Mouse (Mus musculus): ENCODE data around the gene Smim13. TPM values are rescaled to one million over a fixed set of nuclear protein-coding genes. Genes with fewer than 3 reads are reported as not detected.

Smim13 gene
- polyA plus RNA-seq (2012; ENCODE audit: low replicate concordance): 1.3 and 2.5 TPM in 2 replicates

GRCm38 (mm10) chr13:41249538-41250317, at the start of gene Smim13:
Gene Smim13, plus strand, starts transcription at chr13:41249844.

GRCm38 (mm10) chr13:41220304-41220834, 29.3 kb upstream of the Smim13 start, which contains the start of gene Elovl2:
Gene Elovl2, minus strand, starts transcription at chr13:41220405.

GRCm38 (mm10) chr13:41273927-41274650, 24.4 kb downstream of the Smim13 start, which contains the start of gene Gm17364:
Gene Gm17364, minus strand, starts transcription at chr13:41273977.

Other genes starting within 250 kb of the Smim13 start
- gene Pak1ip1, start 248.8 kb upstream of the Smim13 start, polyA plus RNA-seq (2012; ENCODE audit: low replicate concordance): 22.7 and 44.7 TPM in 2 replicates
- gene Tmem14c, start 233.6 kb upstream of the Smim13 start, polyA plus RNA-seq (2012; ENCODE audit: low replicate concordance): 5.9 and 134 TPM in 2 replicates
- not detected in 2 replicates for gene Mak, start 170.1 kb upstream of the Smim13 start, polyA plus RNA-seq (2012; ENCODE audit: low replicate concordance)
- 0.04 TPM in 1 of 2 replicates, not detected in the other for gene Gcm2, start 138.8 kb upstream of the Smim13 start, polyA plus RNA-seq (2012; ENCODE audit: low replicate concordance)
- not detected in 2 replicates for gene Sycp2l, start 135.5 kb upstream of the Smim13 start, polyA plus RNA-seq (2012; ENCODE audit: low replicate concordance)
- not detected in 2 replicates for gene Elovl2, start 29.4 kb upstream of the Smim13 start, polyA plus RNA-seq (2012; ENCODE audit: low replicate concordance)
- not detected in 2 replicates for gene Gm17364, start 24.1 kb downstream of the Smim13 start, polyA plus RNA-seq (2012; ENCODE audit: low replicate concordance)
- gene Nedd9, start 237.5 kb downstream of the Smim13 start, polyA plus RNA-seq (2012; ENCODE audit: low replicate concordance): 9.0 and 42.1 TPM in 2 replicates

Data from hematopoietic multipotent progenitor cell, adult 10-12 weeks (in vitro differentiated cells).